ENCODE assay signal across 9 mouse cellular contexts in genomic region chr12:84249217-84249616, GRCm38 (mm10). TPM values are rescaled to one million over a fixed set of nuclear protein-coding genes. Genes with fewer than 3 reads are reported as not detected.
DNase-seq lines count a peak whose midpoint lies in the region; ATAC-seq and TF ChIP-seq lines count a peak whose summit lies in the region.
"Had no signal": no experiment of that assay in that cellular context is flagged by ENCODE, and none has a peak within 500 bp of the region (broad histone marks: within the 10 kb centered on the region; RNA-seq: fewer than 3 reads in every experiment).

No protein-coding gene starts in this region.

- no peak overlapping the region for H3K4me3 ChIP-seq in heart, adult 2 months
- H3K4me3 ChIP-seq: limb, embryonic 12.5 days had no signal

- no peaks in the 10 kb centered on the region for H3K36me3 ChIP-seq in heart, adult 2 months (ENCODE audit: control insufficient read depth, insufficient read depth, low read length)
- H3K36me3 ChIP-seq: limb, embryonic 12.5 days had no signal

- H3K4me1 ChIP-seq in heart, adult 2 months (ENCODE audit: control insufficient read depth, insufficient read depth, low read length), result no peaks in the 10 kb centered on the region
- H3K4me1 ChIP-seq: limb, embryonic 12.5 days had no signal

- H3K79me2 ChIP-seq in heart, adult 2 months (replicated peaks; ENCODE audit: control insufficient read depth, insufficient read depth, low read length), result no peaks in the 10 kb centered on the region

- no peak overlapping the region for H3K27ac ChIP-seq in heart, adult 2 months
- H3K27ac ChIP-seq: limb, embryonic 12.5 days had no signal

- 6% methylated on average over 3 of the region's 3 CpGs for WGBS in heart, adult 2 months

- intact Hi-C loops in heart, adult 2 months (cut with DNase I), result loop anchor here (1.0 to 10.0 kb wide), 4 partner anchors 28 to 184 kb away; partner anchors contain the start of genes Acot5 and Pnma1

- TF ChIP-seq CTCF in heart, adult 2 months (IDR thresholded peaks at IDR 0.05), result no peak; the same call in none of the 2 replicates

- H3K9ac ChIP-seq in heart, adult 2 months (ENCODE audit: low read depth, low read length), result no peak overlapping the region
- H3K9ac ChIP-seq: limb, embryonic 12.5 days had no signal

- peak; percentile 34 for ATAC-seq in CD4-positive, CD25-positive, alpha-beta regulatory T cell, adult 4 months
- ATAC-seq in common myeloid progenitor, adult 5-6 weeks (replicated peaks; ENCODE audit: low read depth, poor library complexity, severe bottlenecking), result peak; percentile 97
- no peak for ATAC-seq in inflammation-experienced regulatory T-cells, adult 6 months

- TF ChIP-seq EP300 in heart, adult 2 months (IDR thresholded peaks at IDR 0.05; ENCODE audit: insufficient read depth, low read depth, low read length), result peak; percentile 91

- no peak for TF ChIP-seq POLR2A in heart, adult 2 months (IDR thresholded peaks at IDR 0.05; ENCODE audit: insufficient read depth, low read depth, low read length)

- H3K27me3 ChIP-seq in heart, adult 2 months (ENCODE audit: control insufficient read depth, insufficient read depth, low read length), result no peaks in the 10 kb centered on the region
- H3K27me3 ChIP-seq: limb, embryonic 12.5 days had no signal

- DNase-seq in T-cell, adult 2 months (ENCODE audit: low spot score), result peak; percentile 76
- DNase-seq in heart, adult 2 months, result peak; percentile 71 to 73
- peak; percentile 11 to 48 for DNase-seq in layer of hippocampus, adult 8-10 months (ENCODE audit: low spot score in 2 of 2)
- DNase-seq in lung, postnatal 25 days (ENCODE audit: low spot score), result peak; percentile 83
- DNase-seq in spleen, adult 12 weeks (ENCODE audit: low spot score), result peak; percentile 50

RNA-seq across cellular contexts. Expression of gene Elmsan1, which starts 30.5 kb away (rescaled TPM):
- polyA plus RNA-seq in CD4-positive, CD25-positive, alpha-beta regulatory T cell, adult 4 months (2017; shearing (Covaris generic)), result 1 to 10 TPM; 7.3 to 8.2 TPM
- total RNA-seq in common myeloid progenitor, adult 5-6 weeks (2017), result 13.0 and 15.1 TPM in 2 replicates
- total RNA-seq in heart, adult 2 months (2021), result 10 to 100 TPM; 12.3 to 14.7 TPM
- 8.1 and 8.4 TPM in 2 replicates for polyA plus RNA-seq in heart, adult 2 months (2012; rRNA removed)
- total RNA-seq in layer of hippocampus, adult 8-10 months (2022), result 10 to 100 TPM; 21.6 to 28.5 (median 26.0) TPM
- 1 to 10 TPM; 3.9 to 9.5 (median 7.2) TPM for polyA plus RNA-seq in inflammation-experienced regulatory T-cells, adult 6 months (2017; shearing (Covaris generic))

RNA-seq across cellular contexts. Expression of gene Ptgr2, which starts 35.8 kb away (rescaled TPM):
- polyA plus RNA-seq in CD4-positive, CD25-positive, alpha-beta regulatory T cell, adult 4 months (2017; shearing (Covaris generic)), result 10 to 100 TPM; 50.3 to 52.9 TPM
- 47.0 and 55.7 TPM in 2 replicates for total RNA-seq in common myeloid progenitor, adult 5-6 weeks (2017)
- 100 to 1,000 TPM; 222 to 248 TPM for total RNA-seq in heart, adult 2 months (2021)
- 59.4 and 143 TPM in 2 replicates for polyA plus RNA-seq in heart, adult 2 months (2012; rRNA removed)
- 10 to 100 TPM; 28.9 to 48.5 (median 41.2) TPM for total RNA-seq in layer of hippocampus, adult 8-10 months (2022)
- polyA plus RNA-seq in inflammation-experienced regulatory T-cells, adult 6 months (2017; shearing (Covaris generic)), result 10 to 100 TPM; 39.1 to 48.8 (median 47.6) TPM

Comparison
In these comparisons a context has a peak if more than half of its experiments do, and no peak if none do; other contexts are left out.
1. DNase-seq: peak in every context shown above with its lines; median percentile 83 in lung, postnatal 25 days; 76 in T-cell, adult 2 months; 72 in heart, adult 2 months; 50 in spleen, adult 12 weeks; 30 in layer of hippocampus, adult 8-10 months.